Mouse (Mus musculus) MEL-GATA-1-ER (cell line): ENCODE results near the gene Fbxw8.

Experiments used
- DNase-seq: peaks from one replicate; pipeline ENCODE4 v3.0.0-alpha.2; 2012; ENCODE audit warnings: low read depth; ENCODE audit errors: extremely low read depth

Gene Fbxw8

GRCm38 (mm10) chr5:118026343-118026742 lies 128.9 kb downstream of the Fbxw8 start:
- DNase-seq, result no peak

GRCm38 (mm10) chr5:118025880-118026279 lies 129.4 kb downstream of the Fbxw8 start:
- no peak for DNase-seq

- no peak for DNase-seq
Observed at GRCm38 (mm10) chr5:118023053-118023452, 132.2 kb downstream of the Fbxw8 start.

- DNase-seq, result no peak
Observed at GRCm38 (mm10) chr5:118019905-118020304, 135.4 kb downstream of the Fbxw8 start.

GRCm38 (mm10) chr5:118017527-118017926 lies 137.7 kb downstream of the Fbxw8 start:
- DNase-seq, result no peak

- no peak for DNase-seq
Observed at GRCm38 (mm10) chr5:118015669-118016068, 139.6 kb downstream of the Fbxw8 start.

GRCm38 (mm10) chr5:118015028-118015427 lies 140.2 kb downstream of the Fbxw8 start:
- no peak for DNase-seq
